Comparison of ENCODE assay signal across 25 mouse cellular contexts in the genomic region with DNA sequence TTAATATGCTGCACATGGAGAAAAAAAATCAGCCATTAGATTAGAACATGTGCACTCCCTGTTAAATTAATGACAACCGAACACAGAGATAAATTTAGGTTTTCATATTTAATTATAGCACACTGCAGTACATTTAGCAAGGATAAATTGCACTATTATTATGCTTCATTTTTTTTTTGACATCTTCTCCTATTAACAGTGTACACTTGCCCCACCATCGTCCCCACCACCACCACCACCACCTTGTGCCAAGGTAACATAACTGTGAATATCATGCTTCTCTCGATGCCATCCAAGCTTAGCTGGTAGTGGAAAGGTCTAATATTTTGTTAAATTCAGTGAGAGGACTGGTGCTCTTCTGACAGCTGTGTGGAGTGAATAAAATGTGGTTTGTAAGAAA.
DNase-seq lines count a peak whose midpoint lies in the region; ATAC-seq and TF ChIP-seq lines count a peak whose summit lies in the region.
"Had no signal": no experiment of that assay in that cellular context is flagged by ENCODE, and none has a peak within 500 bp of the region (broad histone marks: within the 10 kb centered on the region; RNA-seq: fewer than 3 reads in every experiment).

No protein-coding gene starts in this region.

- no peaks in the 10 kb centered on the region for H3K27me3 ChIP-seq in hindbrain, embryonic 12.5 days
- no peaks in the 10 kb centered on the region for H3K27me3 ChIP-seq in hindbrain, embryonic 10.5 days (ENCODE audit: insufficient read depth, poor library complexity, severe bottlenecking)
- no peaks in the 10 kb centered on the region for H3K27me3 ChIP-seq in neural tube, embryonic 12.5 days (replicated peaks)
- H3K27me3 ChIP-seq in hindbrain, embryonic 14.5 days (ENCODE audit: control insufficient read depth, insufficient read depth, low read length), result no peaks in the 10 kb centered on the region
- H3K27me3 ChIP-seq: embryonic facial prominence, embryonic 15.5 days; heart, embryonic 12.5 days; limb, embryonic 15.5 days; lung, embryonic 15.5 days had no signal

- ATAC-seq in hindbrain, embryonic 12.5 days (ENCODE audit: low FRiP score), result peak; percentile 63; the same call in 1 of the 2 replicates
- ATAC-seq in neural tube, embryonic 12.5 days (ENCODE audit: low FRiP score, low read depth), result 0 out of 2 replicates have a peak, but pooled peaks have one; percentile 7
- ATAC-seq in hindbrain, embryonic 14.5 days (ENCODE audit: low FRiP score), result no peak
- ATAC-seq: intestine, postnatal 0 days had no signal

- no peak overlapping the region for H3K9ac ChIP-seq in hindbrain, embryonic 12.5 days
- no peak overlapping the region for H3K9ac ChIP-seq in neural tube, embryonic 12.5 days
- no peak overlapping the region for H3K9ac ChIP-seq in hindbrain, embryonic 14.5 days
- H3K9ac ChIP-seq: embryonic facial prominence, embryonic 15.5 days; heart, embryonic 12.5 days; limb, embryonic 15.5 days; liver, embryonic 14.5 days; lung, embryonic 15.5 days had no signal

- TF ChIP-seq CTCF in gastrocnemius, adult 2 months (IDR thresholded peaks at IDR 0.05), result no peak

- intact Hi-C loops in gastrocnemius, adult 2 months (cut with DNase I), result no loop called here

- H3K4me3 ChIP-seq in hindbrain, embryonic 12.5 days, result no peak overlapping the region
- H3K4me3 ChIP-seq in hindbrain, embryonic 10.5 days, result no peak overlapping the region
- no peak overlapping the region for H3K4me3 ChIP-seq in neural tube, embryonic 12.5 days
- H3K4me3 ChIP-seq in hindbrain, embryonic 14.5 days (replicated peaks; ENCODE audit: low read length), result no peak overlapping the region
- H3K4me3 ChIP-seq in gastrocnemius, adult 2 months, result no peak overlapping the region
- H3K4me3 ChIP-seq: embryonic facial prominence, embryonic 15.5 days; heart, embryonic 12.5 days; limb, embryonic 15.5 days; lung, embryonic 15.5 days; myocyte had no signal

- DNase-seq in hindbrain, embryonic 10.5 days (ENCODE audit: low spot score), result no peak
- DNase-seq in neural tube, embryonic 10.5 days (ENCODE audit: extremely low spot score, low spot score), result no peak
- no peak for DNase-seq in hindbrain, embryonic 14.5 days (ENCODE audit: low spot score)
- DNase-seq in gastrocnemius, adult 2 months, result no peak
- no peak for DNase-seq in MN1 (ENCODE audit: low spot score)
- DNase-seq in thymus, postnatal 0 days (ENCODE audit: low spot score), result no peak
- DNase-seq: adrenal gland, postnatal 36 days; cerebellum, adult 9-10 months; gastrocnemius, postnatal 14 days; heart, adult 18-20 months; heart, postnatal 10 days; kidney, postnatal 25 days; lung, postnatal 4 days; right cerebral cortex, postnatal 14 days; thymus, postnatal 14 days had no signal

- H3K4me2 ChIP-seq in hindbrain, embryonic 12.5 days (replicated peaks), result 0 out of 2 replicates have a peak overlapping the region, but pooled peaks have one; percentile 9
- H3K4me2 ChIP-seq in neural tube, embryonic 12.5 days (replicated peaks), result no peak overlapping the region
- peak overlapping the region; percentile 12 for H3K4me2 ChIP-seq in hindbrain, embryonic 14.5 days (replicated peaks)
- H3K4me2 ChIP-seq: embryonic facial prominence, embryonic 15.5 days; heart, embryonic 12.5 days; limb, embryonic 15.5 days; lung, embryonic 15.5 days had no signal

- peaks cover 4% of the 10 kb centered on the region for H3K4me1 ChIP-seq in hindbrain, embryonic 12.5 days
- peaks cover 18% of the 10 kb centered on the region for H3K4me1 ChIP-seq in hindbrain, embryonic 10.5 days (replicated peaks)
- no peaks in the 10 kb centered on the region for H3K4me1 ChIP-seq in neural tube, embryonic 12.5 days
- H3K4me1 ChIP-seq in hindbrain, embryonic 14.5 days (replicated peaks; ENCODE audit: control insufficient read depth, insufficient read depth, low read length), result peaks cover 11% of the 10 kb centered on the region; the same call in 1 of the 2 replicates
- H3K4me1 ChIP-seq: embryonic facial prominence, embryonic 15.5 days; heart, embryonic 12.5 days; limb, embryonic 15.5 days; lung, embryonic 15.5 days had no signal

- H3K9me3 ChIP-seq in hindbrain, embryonic 12.5 days (replicated peaks), result no peaks in the 10 kb centered on the region
- no peaks in the 10 kb centered on the region for H3K9me3 ChIP-seq in hindbrain, embryonic 10.5 days
- no peaks in the 10 kb centered on the region for H3K9me3 ChIP-seq in neural tube, embryonic 12.5 days
- no peaks in the 10 kb centered on the region for H3K9me3 ChIP-seq in hindbrain, embryonic 14.5 days (ENCODE audit: control insufficient read depth, low read length)
- H3K9me3 ChIP-seq: embryonic facial prominence, embryonic 15.5 days; heart, embryonic 12.5 days; limb, embryonic 15.5 days; lung, embryonic 15.5 days had no signal

- H3K36me3 ChIP-seq in hindbrain, embryonic 12.5 days, result no peaks in the 10 kb centered on the region
- H3K36me3 ChIP-seq in hindbrain, embryonic 10.5 days, result no peaks in the 10 kb centered on the region
- H3K36me3 ChIP-seq in neural tube, embryonic 12.5 days, result no peaks in the 10 kb centered on the region
- H3K36me3 ChIP-seq in hindbrain, embryonic 14.5 days (replicated peaks; ENCODE audit: control insufficient read depth, insufficient read depth), result no peaks in the 10 kb centered on the region
- H3K36me3 ChIP-seq: embryonic facial prominence, embryonic 15.5 days; heart, embryonic 12.5 days; limb, embryonic 15.5 days; lung, embryonic 15.5 days had no signal

- peak overlapping the region; percentile 30; the same call in 1 of the 2 replicates for H3K27ac ChIP-seq in hindbrain, embryonic 12.5 days
- no peak overlapping the region for H3K27ac ChIP-seq in hindbrain, embryonic 10.5 days
- H3K27ac ChIP-seq in neural tube, embryonic 12.5 days, result no peak overlapping the region
- peak overlapping the region; percentile 26 for H3K27ac ChIP-seq in hindbrain, embryonic 14.5 days
- no peak overlapping the region for H3K27ac ChIP-seq in gastrocnemius, adult 2 months
- H3K27ac ChIP-seq: embryonic facial prominence, embryonic 15.5 days; limb, embryonic 15.5 days; liver, embryonic 14.5 days; lung, embryonic 15.5 days; stomach, postnatal 0 days had no signal

- 61% methylated on average over 3 of the region's 3 CpGs for WGBS in hindbrain, embryonic 12.5 days
- WGBS in hindbrain, embryonic 10.5 days, result 88% methylated on average over 3 of the region's 3 CpGs
- 77% methylated on average over 3 of the region's 3 CpGs for WGBS in neural tube, embryonic 12.5 days
- WGBS in hindbrain, embryonic 14.5 days, result 38% methylated on average over 3 of the region's 3 CpGs

Comparison
In these comparisons a context has a peak if more than half of its experiments do, and no peak if none do; other contexts are left out.
1. H3K27ac ChIP-seq: peak in hindbrain, embryonic 12.5 days (single experiment) and hindbrain, embryonic 14.5 days (single experiment); none in hindbrain, embryonic 10.5 days (single experiment), neural tube, embryonic 12.5 days (single experiment) and gastrocnemius, adult 2 months (single experiment).